Mouse (Mus musculus) cortical plate, adult 2 months (tissue): Measurements from ENCODE around the gene Cd5l.
"Not testable (repeated sequence)": the region's sequence is repeated elsewhere in the genome, so short reads cannot be mapped to it uniquely, and the experiment has no call there.

Experiments used
- CTCF ChIP-seq: fragments of 200-500 bp; IDR thresholded peaks from 2 replicates; pipeline ENCODE4 v1.5.1; 2011; ENCODE audit warnings: mild to moderate bottlenecking, control low read depth, low read length; ENCODE audit not compliant: insufficient read depth; ENCODE audit errors: extremely low read depth
- POLR2A ChIP-seq: fragments of 200-500 bp; IDR thresholded peaks from 2 replicates; pipeline ENCODE4 v1.6.1; 2011; ENCODE audit warnings: mild to moderate bottlenecking, low read length, control low read depth; ENCODE audit not compliant: insufficient read depth; ENCODE audit errors: extremely low read depth

- TF ChIP-seq CTCF, POLR2A: not testable (repeated sequence)
These were observed 6.7 kb upstream of the Cd5l start for GRCm38 (mm10) chr3:87350992-87351391.
